Mouse (Mus musculus): ENCODE results near the gene Galnt17.

Galnt17 gene

GRCm38 (mm10) chr5:130927138-130927793 is 381.0 kb downstream of the Galnt17 start:
- DNase-seq (ENCODE audit: low spot score), result no peak

- no peak for DNase-seq (ENCODE audit: low spot score)
These were observed 382.6 kb downstream of the Galnt17 start for GRCm38 (mm10) chr5:130925681-130926080.

- no peak for DNase-seq (ENCODE audit: low spot score)
These were observed 384.0 kb downstream of the Galnt17 start for GRCm38 (mm10) chr5:130924245-130924827.

DNA sequence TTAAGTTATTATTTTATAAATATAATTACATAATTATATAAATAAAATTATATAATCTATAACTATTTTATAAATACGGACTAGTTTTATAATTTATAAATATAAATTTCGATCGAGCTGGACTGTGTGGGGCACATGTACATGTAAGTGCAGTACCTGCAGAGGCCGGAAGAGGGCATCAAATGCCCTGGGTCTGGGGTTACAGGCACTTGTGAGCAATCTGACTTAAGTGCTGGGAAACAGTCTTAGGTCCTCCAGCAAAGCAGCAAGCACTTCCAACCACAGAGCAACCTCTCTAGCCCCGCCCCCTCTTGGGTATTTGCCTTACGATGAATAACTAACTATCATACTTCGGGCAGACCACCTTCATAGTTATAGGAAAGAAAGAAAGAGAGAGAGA is 388.3 kb downstream of the Galnt17 start:
- no peak for DNase-seq (ENCODE audit: low spot score)

- no peak for DNase-seq (ENCODE audit: low spot score)
These were observed 393.7 kb downstream of the Galnt17 start for GRCm38 (mm10) chr5:130914606-130915005.

- no peak for DNase-seq (ENCODE audit: low spot score)
These were observed 396.7 kb downstream of the Galnt17 start for GRCm38 (mm10) chr5:130911551-130911950.

GRCm38 (mm10) chr5:130901736-130902135 is 406.6 kb downstream of the Galnt17 start:
- DNase-seq (ENCODE audit: low spot score), result no peak

DNA sequence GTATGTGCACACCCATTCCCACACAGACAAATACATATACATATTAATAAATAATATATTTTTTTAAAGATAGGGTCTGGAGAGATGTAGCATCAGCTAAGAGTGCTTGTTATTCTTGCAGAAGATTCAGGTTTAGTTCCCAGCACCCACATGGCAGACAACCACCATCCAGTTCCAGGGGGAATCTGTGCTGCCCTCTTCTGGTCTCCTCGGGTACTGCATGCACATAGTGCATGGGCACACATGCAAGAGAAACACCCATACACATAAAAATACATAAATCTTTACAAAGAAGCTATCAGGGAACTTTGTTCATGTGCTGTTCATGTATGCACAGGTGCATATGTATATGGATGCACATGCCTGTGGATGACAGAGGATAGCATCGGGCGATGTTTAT is 412.3 kb downstream of the Galnt17 start:
- no peak for DNase-seq (ENCODE audit: low spot score)

GRCm38 (mm10) chr5:130891735-130892134 is 416.6 kb downstream of the Galnt17 start:
- DNase-seq (ENCODE audit: low spot score), result no peak

DNA sequence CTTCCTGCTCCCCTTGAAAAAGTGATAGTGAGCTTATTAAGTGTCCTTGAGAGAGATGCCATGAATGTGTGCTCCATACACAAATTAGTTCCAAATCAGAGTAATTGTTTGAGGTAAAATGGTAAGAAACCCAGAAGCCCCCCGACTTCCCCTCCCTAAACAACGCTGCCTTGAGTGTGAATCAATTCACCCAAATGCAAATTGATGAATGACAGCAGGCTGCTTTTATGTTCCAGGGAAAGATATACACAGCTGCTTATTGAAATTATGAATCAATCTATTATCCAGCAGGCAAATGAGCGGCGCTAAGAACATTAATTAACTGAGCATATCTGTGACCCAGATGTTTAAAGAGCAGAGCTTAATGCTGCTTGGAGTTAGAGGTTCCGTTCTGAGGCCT is 428.0 kb downstream of the Galnt17 start:
- DNase-seq (ENCODE audit: low spot score), result no peak

- DNase-seq (ENCODE audit: low spot score), result no peak
These were observed 432.9 kb downstream of the Galnt17 start for GRCm38 (mm10) chr5:130875391-130875790.

- DNase-seq (ENCODE audit: low spot score), result no peak
These were observed 437.2 kb downstream of the Galnt17 start for GRCm38 (mm10) chr5:130871086-130871485.

- no peak for DNase-seq (ENCODE audit: low spot score)
These were observed 438.4 kb downstream of the Galnt17 start for GRCm38 (mm10) chr5:130869869-130870268.

GRCm38 (mm10) chr5:130862302-130862701 is 446.0 kb downstream of the Galnt17 start:
- peak; percentile 25 for DNase-seq (ENCODE audit: low spot score)

- DNase-seq (ENCODE audit: low spot score), result no peak
These were observed 448.6 kb downstream of the Galnt17 start for GRCm38 (mm10) chr5:130859736-130860135.

DNA sequence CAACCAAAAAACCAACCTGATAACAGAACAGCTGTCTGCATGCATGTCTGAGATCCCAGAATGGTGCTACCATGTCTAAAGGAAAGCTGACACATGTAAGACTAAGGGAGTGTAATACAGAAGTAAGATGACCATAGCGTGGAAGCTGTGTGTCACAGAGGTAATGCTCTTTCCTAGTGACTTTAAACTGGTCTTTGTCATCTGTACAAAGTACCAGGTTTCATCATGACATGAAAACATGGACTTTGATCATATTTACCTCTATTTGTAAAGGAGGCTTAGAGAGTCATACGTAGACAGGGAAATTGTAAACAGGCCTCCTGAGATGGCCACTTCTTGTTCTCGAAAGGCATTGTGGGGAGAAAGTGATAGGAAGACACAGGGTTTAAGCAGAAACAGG is 449.6 kb downstream of the Galnt17 start:
- no peak for DNase-seq (ENCODE audit: low spot score)

DNA sequence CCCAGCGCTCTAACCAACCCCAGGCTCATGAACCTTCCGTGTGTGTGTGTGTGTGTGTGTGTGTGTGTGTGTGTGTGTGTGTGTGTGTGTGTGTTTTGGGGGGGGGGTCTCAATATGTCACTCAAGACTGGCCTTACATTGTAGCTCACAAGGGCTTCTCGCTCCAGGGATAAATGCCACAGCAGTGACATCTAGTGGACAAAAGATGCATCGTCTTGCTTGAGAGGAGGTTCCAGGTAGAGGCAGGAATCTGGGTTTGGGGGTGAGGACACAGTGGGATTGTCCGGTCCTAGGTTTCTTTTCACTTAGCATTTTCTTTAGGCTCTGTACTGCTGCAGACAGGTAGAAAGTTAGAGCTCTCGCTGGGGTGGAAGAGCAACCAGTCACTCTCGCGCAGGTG is 450.1 kb downstream of the Galnt17 start:
- peak; percentile 23 for DNase-seq (ENCODE audit: low spot score)

- no peak for DNase-seq (ENCODE audit: low spot score)
These were observed 453.9 kb downstream of the Galnt17 start for GRCm38 (mm10) chr5:130854430-130854829.

DNA sequence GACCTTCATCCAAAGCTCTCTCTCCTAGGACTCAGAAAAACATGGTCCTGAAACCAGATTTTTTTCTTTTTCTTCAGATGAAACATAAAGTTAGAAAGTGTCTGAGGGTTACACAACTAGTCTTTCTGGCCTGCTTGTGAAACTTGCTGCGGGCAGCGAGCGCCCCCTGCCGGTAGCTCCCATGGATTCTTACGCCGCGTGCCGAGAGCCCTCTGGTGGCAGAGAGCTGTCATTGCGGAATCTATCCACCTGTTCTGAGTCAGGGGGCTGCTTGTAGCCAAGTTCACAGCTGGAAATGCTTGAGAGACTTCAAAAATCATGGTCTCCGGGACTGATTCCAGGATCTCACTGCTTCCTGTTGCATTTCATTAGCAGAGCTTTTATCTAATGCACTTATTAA is 454.9 kb downstream of the Galnt17 start:
- peak; percentile 86 for DNase-seq (ENCODE audit: low spot score)

- DNase-seq (ENCODE audit: low spot score), result no peak
These were observed 456.1 kb downstream of the Galnt17 start for GRCm38 (mm10) chr5:130852182-130852581.

- DNase-seq (ENCODE audit: low spot score), result no peak
These were observed 458.7 kb downstream of the Galnt17 start for GRCm38 (mm10) chr5:130849610-130850009.

- no peak for DNase-seq (ENCODE audit: low spot score)
These were observed 459.7 kb downstream of the Galnt17 start for GRCm38 (mm10) chr5:130848562-130848961.

GRCm38 (mm10) chr5:130825797-130826196 is 482.5 kb downstream of the Galnt17 start:
- no peak for DNase-seq (ENCODE audit: low spot score)
